Mouse (Mus musculus) testis, adult 2 months (tissue): ENCODE data around the gene Mrpl45.

Experiments
- CTCF ChIP-seq: fragments of 200-500 bp; IDR thresholded peaks from 2 replicates; pipeline ENCODE4 v1.5.1; 2012; ENCODE audit warnings: low read depth, mild to moderate bottlenecking, inconsistent platforms, low read length, moderate library complexity; ENCODE audit not compliant: control insufficient read depth, insufficient read depth, insufficient replicate concordance
- POLR2A ChIP-seq: fragments of 200-500 bp; IDR thresholded peaks from 2 replicates; pipeline ENCODE4 v1.6.1; 2012; ENCODE audit warnings: low read depth, mild to moderate bottlenecking, inconsistent platforms, low read length, moderate library complexity; ENCODE audit not compliant: control insufficient read depth

- TF ChIP-seq CTCF (no peak), POLR2A (no peak)
Observed at GRCm38 (mm10) chr11:97299939-97300338, 15.6 kb upstream of the Mrpl45 start.
